Mouse (Mus musculus): Measurements from ENCODE around the gene Nav1. TPM values are rescaled to one million over a fixed set of nuclear protein-coding genes. Genes with fewer than 3 reads are reported as not detected.
"Not testable (repeated sequence)": the region's sequence is repeated elsewhere in the genome, so short reads cannot be mapped to it uniquely, and the experiment has no call there.

Gene Nav1
- polyA plus RNA-seq, 1 experiment from 2014 or later, result 59.4 TPM

- ATAC-seq (replicated peaks); H3K4me2 ChIP-seq; H3K4me3 ChIP-seq; H3K9me3 ChIP-seq; H3K4me1 ChIP-seq; H3K27ac ChIP-seq; H3K27me3 ChIP-seq (replicated peaks); H3K9ac ChIP-seq; H3K36me3 ChIP-seq (replicated peaks): not testable (repeated sequence)
- WGBS, result 80% methylated on average over 9 of the region's 9 CpGs
Measured at GRCm38 (mm10) chr1:135484503-135485051, 122.5 kb downstream of the Nav1 start.

GRCm38 (mm10) chr1:135483971-135484370 is 123.1 kb downstream of the Nav1 start:
- Histone ChIP-seq H3K4me2 (no peak overlapping the region), H3K4me3 (no peak overlapping the region), H3K9me3 (no peaks in the 10 kb centered on the region), H3K27me3 (replicated peaks) (no peaks in the 10 kb centered on the region), H3K36me3 (replicated peaks) (no peaks in the 10 kb centered on the region), H3K27ac (no peak overlapping the region), H3K4me1 (no peaks in the 10 kb centered on the region), H3K9ac (no peak overlapping the region)
- no peak for ATAC-seq (replicated peaks)
- WGBS, result 94% methylated on average over 6 of the region's 6 CpGs

- H3K27me3 ChIP-seq (replicated peaks), result no peaks in the 10 kb centered on the region
- no peaks in the 10 kb centered on the region for H3K4me1 ChIP-seq
- no peak for ATAC-seq (replicated peaks)
- no peaks in the 10 kb centered on the region for H3K36me3 ChIP-seq (replicated peaks)
- H3K4me3 ChIP-seq, result no peak overlapping the region
- no peaks in the 10 kb centered on the region for H3K9me3 ChIP-seq
- no peak overlapping the region for H3K4me2 ChIP-seq
- WGBS, result 93% methylated on average over 1 of the region's 1 CpGs
- H3K27ac ChIP-seq, result no peak overlapping the region
- H3K9ac ChIP-seq, result no peak overlapping the region
Measured at GRCm38 (mm10) chr1:135482666-135483065, 124.4 kb downstream of the Nav1 start.

GRCm38 (mm10) chr1:135481656-135482055 is 125.4 kb downstream of the Nav1 start:
- Histone ChIP-seq H3K36me3 (replicated peaks) (no peaks in the 10 kb centered on the region), H3K9me3 (no peaks in the 10 kb centered on the region), H3K27me3 (replicated peaks) (no peaks in the 10 kb centered on the region), H3K27ac (no peak overlapping the region), H3K4me3 (no peak overlapping the region), H3K9ac (no peak overlapping the region), H3K4me2 (no peak overlapping the region), H3K4me1 (no peaks in the 10 kb centered on the region)
- ATAC-seq (replicated peaks), result no peak
- WGBS, result 94% methylated on average over 9 of the region's 9 CpGs

GRCm38 (mm10) chr1:135480815-135481214 is 126.3 kb downstream of the Nav1 start:
- Histone ChIP-seq H3K27ac (no peak overlapping the region), H3K36me3 (replicated peaks) (no peaks in the 10 kb centered on the region), H3K27me3 (replicated peaks) (no peaks in the 10 kb centered on the region), H3K4me3 (no peak overlapping the region), H3K4me2 (no peak overlapping the region), H3K4me1 (no peaks in the 10 kb centered on the region), H3K9ac (no peak overlapping the region), H3K9me3 (no peaks in the 10 kb centered on the region)
- WGBS, result 90% methylated on average over 3 of the region's 3 CpGs
- ATAC-seq (replicated peaks), result no peak

- Histone ChIP-seq H3K27me3 (replicated peaks) (no peaks in the 10 kb centered on the region), H3K4me2 (no peak overlapping the region), H3K4me1 (no peaks in the 10 kb centered on the region), H3K9me3 (no peaks in the 10 kb centered on the region), H3K27ac (no peak overlapping the region; the same call in 1 of the 2 replicates), H3K4me3 (no peak overlapping the region), H3K9ac (no peak overlapping the region), H3K36me3 (replicated peaks) (peaks cover 16% of the 10 kb centered on the region; the same call in 1 of the 2 replicates)
- ATAC-seq (replicated peaks), result no peak
- WGBS, result 85% methylated on average over 7 of the region's 7 CpGs
Measured at GRCm38 (mm10) chr1:135475571-135475895, 131.6 kb downstream of the Nav1 start.

- H3K36me3 ChIP-seq (replicated peaks), result peaks cover 21% of the 10 kb centered on the region
- no peak overlapping the region for H3K4me3 ChIP-seq
- 61% methylated on average over 15 of the region's 15 CpGs for WGBS
- H3K27ac ChIP-seq, result no peak overlapping the region; the same call in 1 of the 2 replicates
- no peaks in the 10 kb centered on the region for H3K4me1 ChIP-seq
- ATAC-seq (replicated peaks), result no peak
- H3K9ac ChIP-seq, result no peak overlapping the region
- H3K4me2 ChIP-seq, result no peak overlapping the region
- no peaks in the 10 kb centered on the region for H3K27me3 ChIP-seq (replicated peaks)
- H3K9me3 ChIP-seq, result no peaks in the 10 kb centered on the region
Measured at GRCm38 (mm10) chr1:135474861-135475570, 132.1 kb downstream of the Nav1 start.

- WGBS, result 82% methylated on average over 5 of the region's 5 CpGs
- H3K4me1 ChIP-seq, result no peaks in the 10 kb centered on the region
- ATAC-seq (replicated peaks), result no peak
- H3K4me2 ChIP-seq, result no peak overlapping the region
- no peaks in the 10 kb centered on the region for H3K9me3 ChIP-seq
- H3K36me3 ChIP-seq (replicated peaks), result peaks cover 37% of the 10 kb centered on the region
- H3K27ac ChIP-seq, result no peak overlapping the region
- H3K9ac ChIP-seq, result no peak overlapping the region
- H3K4me3 ChIP-seq, result no peak overlapping the region
- no peaks in the 10 kb centered on the region for H3K27me3 ChIP-seq (replicated peaks)
Measured at GRCm38 (mm10) chr1:135472536-135472935, 134.6 kb downstream of the Nav1 start.

GRCm38 (mm10) chr1:135471742-135472141 is 135.4 kb downstream of the Nav1 start:
- 84% methylated on average over 5 of the region's 5 CpGs for WGBS
- Histone ChIP-seq H3K36me3 (replicated peaks) (peaks cover 43% of the 10 kb centered on the region), H3K4me1 (no peaks in the 10 kb centered on the region), H3K27me3 (replicated peaks) (no peaks in the 10 kb centered on the region), H3K4me3 (no peak overlapping the region), H3K4me2 (no peak overlapping the region), H3K27ac (no peak overlapping the region), H3K9me3 (no peaks in the 10 kb centered on the region), H3K9ac (no peak overlapping the region)
- ATAC-seq (replicated peaks), result no peak

- no peak overlapping the region for H3K27ac ChIP-seq
- H3K4me2 ChIP-seq, result no peak overlapping the region
- no peaks in the 10 kb centered on the region for H3K27me3 ChIP-seq (replicated peaks)
- no peaks in the 10 kb centered on the region for H3K9me3 ChIP-seq
- no peak overlapping the region for H3K4me3 ChIP-seq
- no peak for ATAC-seq (replicated peaks)
- H3K4me1 ChIP-seq, result no peaks in the 10 kb centered on the region
- H3K9ac ChIP-seq, result no peak overlapping the region
- 93% methylated on average over 13 of the region's 13 CpGs for WGBS
- peaks cover 55% of the 10 kb centered on the region for H3K36me3 ChIP-seq (replicated peaks)
Measured at GRCm38 (mm10) chr1:135470546-135470945, 136.5 kb downstream of the Nav1 start.

- H3K27me3 ChIP-seq (replicated peaks), result no peaks in the 10 kb centered on the region
- H3K4me2 ChIP-seq, result no peak overlapping the region
- ATAC-seq (replicated peaks), result no peak
- 95% methylated on average over 5 of the region's 5 CpGs for WGBS
- H3K4me3 ChIP-seq, result no peak overlapping the region
- H3K9me3 ChIP-seq, result no peaks in the 10 kb centered on the region
- H3K9ac ChIP-seq, result no peak overlapping the region
- H3K36me3 ChIP-seq (replicated peaks), result peaks cover 65% of the 10 kb centered on the region
- H3K27ac ChIP-seq, result no peak overlapping the region
- no peaks in the 10 kb centered on the region for H3K4me1 ChIP-seq
Measured at GRCm38 (mm10) chr1:135467462-135467861, 139.6 kb downstream of the Nav1 start.

GRCm38 (mm10) chr1:135466935-135467334 is 140.2 kb downstream of the Nav1 start:
- Histone ChIP-seq H3K4me2 (no peak overlapping the region), H3K4me3 (no peak overlapping the region), H3K27ac (no peak overlapping the region), H3K4me1 (no peaks in the 10 kb centered on the region), H3K27me3 (replicated peaks) (no peaks in the 10 kb centered on the region), H3K9me3 (no peaks in the 10 kb centered on the region), H3K9ac (no peak overlapping the region), H3K36me3 (replicated peaks) (peaks cover 65% of the 10 kb centered on the region)
- WGBS, result 79% methylated on average over 3 of the region's 3 CpGs
- no peak for ATAC-seq (replicated peaks)

GRCm38 (mm10) chr1:135465734-135466133 is 141.4 kb downstream of the Nav1 start:
- Histone ChIP-seq H3K4me3 (no peak overlapping the region), H3K36me3 (replicated peaks) (peaks cover 56% of the 10 kb centered on the region), H3K27me3 (replicated peaks) (no peaks in the 10 kb centered on the region), H3K9me3 (no peaks in the 10 kb centered on the region), H3K4me2 (no peak overlapping the region), H3K9ac (no peak overlapping the region), H3K27ac (no peak overlapping the region), H3K4me1 (no peaks in the 10 kb centered on the region)
- WGBS, result 92% methylated on average over 19 of the region's 19 CpGs
- ATAC-seq (replicated peaks), result no peak

Data from midbrain, embryonic 15.5 days (tissue).